In genomic region chr1:80713920-80714319, GRCm38 (mm10) we compare ENCODE assay signal across 25 mouse cellular contexts.
"Had no signal": no experiment of that assay in that cellular context is flagged by ENCODE, and none has a peak within 500 bp of the region (broad histone marks: within the 10 kb centered on the region; RNA-seq: fewer than 3 reads in every experiment).

No protein-coding gene starts in this region.

- H3K4me2 ChIP-seq: limb, embryonic 13.5 days; lung, embryonic 14.5 days; midbrain, embryonic 13.5 days; neural tube, embryonic 13.5 days had no signal

- H3K4me3 ChIP-seq: layer of hippocampus, adult 2 months; limb, embryonic 10.5 days; limb, embryonic 13.5 days; megakaryocyte, embryonic 14.5 days; midbrain, embryonic 10.5 days; midbrain, embryonic 13.5 days; myocyte; neural tube, embryonic 13.5 days had no signal

- DNase-seq: kidney, adult 18-20 months; kidney, adult 9 months; kidney, postnatal 14 days; layer of hippocampus, adult 9-11 months; liver; liver, postnatal 0 days; lung, postnatal 36 days; right cerebral cortex, postnatal 14 days; right cerebral cortex, postnatal 4 days; thymus, adult 2 months; thymus, postnatal 25 days had no signal

- H3K4me1 ChIP-seq: limb, embryonic 10.5 days; midbrain, embryonic 10.5 days; neural tube, embryonic 13.5 days had no signal

- ATAC-seq: inflammation-experienced regulatory T-cells, adult 6 months; intestine, embryonic 16.5 days; liver, postnatal 0 days; lung, postnatal 0 days; midbrain, embryonic 13.5 days; midbrain, embryonic 16.5 days had no signal

- H3K9me3 ChIP-seq: limb, embryonic 10.5 days; limb, embryonic 13.5 days; megakaryocyte, embryonic 14.5 days; midbrain, embryonic 10.5 days; midbrain, embryonic 13.5 days; neural tube, embryonic 13.5 days had no signal

- H3K27me3 ChIP-seq: limb, embryonic 13.5 days; megakaryocyte, embryonic 14.5 days; midbrain, embryonic 13.5 days; neural tube, embryonic 13.5 days had no signal

- H3K36me3 ChIP-seq: limb, embryonic 10.5 days; limb, embryonic 13.5 days; midbrain, embryonic 10.5 days; midbrain, embryonic 13.5 days; neural tube, embryonic 13.5 days had no signal

- H3K27ac ChIP-seq: layer of hippocampus, adult 2 months; limb, embryonic 10.5 days; limb, embryonic 13.5 days; liver, embryonic 14.5 days; midbrain, embryonic 10.5 days; midbrain, embryonic 13.5 days; neural tube, embryonic 13.5 days had no signal

- H3K9ac ChIP-seq: limb, embryonic 13.5 days; liver, embryonic 14.5 days; liver, postnatal 0 days; lung, embryonic 14.5 days; midbrain, embryonic 13.5 days; neural tube, embryonic 13.5 days had no signal
